Mouse (Mus musculus): ENCODE measurements around the gene Ano10.

GRCm38 (mm10) chr9:122339972-122340371 lies 45.7 kb upstream of the Ano10 start:
- TF ChIP-seq CTCF (IDR thresholded peaks at IDR 0.05; ENCODE audit: borderline replicate concordance, insufficient read depth, low read depth, low read length) (no peak), POLR2A (IDR thresholded peaks at IDR 0.05; ENCODE audit: borderline replicate concordance, insufficient read depth, low read length) (no peak)

Measured in cerebellum, adult 2 months (tissue).